Mouse (Mus musculus): ENCODE measurements at regions not wholly inside any gene's neighbourhood (a gene's known extent, or its start where the extent isn't known, plus 50 kb on each side); places are given as distances from the start of the nearest gene placed in this dataset.
"Not testable (repeated sequence)": the region's sequence is repeated elsewhere in the genome, so short reads cannot be mapped to it uniquely, and the experiment has no call there.

GRCm38 (mm10) chr3:5806947-5807575 lies 56.5 kb downstream of the Gm8797 start:
- no peak for DNase-seq (ENCODE audit: low spot score in 2 of 2)

GRCm38 (mm10) chr3:5811071-5811590 lies 60.5 kb downstream of the Gm8797 start:
- no peak for DNase-seq (ENCODE audit: low spot score in 2 of 2)

GRCm38 (mm10) chr3:5820243-5820642 lies 69.6 kb downstream of the Gm8797 start:
- DNase-seq (ENCODE audit: low spot score in 2 of 2) = not testable (repeated sequence)

GRCm38 (mm10) chr3:5860237-5860636 lies 109.6 kb downstream of the Gm8797 start:
- DNase-seq (ENCODE audit: low spot score in 2 of 2) = peak; percentile 98 to 100

- no peak for DNase-seq (ENCODE audit: low spot score in 2 of 2)
Observed at GRCm38 (mm10) chr3:5870407-5870806, 119.8 kb downstream of the Gm8797 start.

- DNase-seq (ENCODE audit: low spot score in 2 of 2) = no peak
Observed at GRCm38 (mm10) chr3:5879113-5879512, 128.5 kb downstream of the Gm8797 start.

GRCm38 (mm10) chr3:5917536-5917935 lies 166.9 kb downstream of the Gm8797 start:
- no peak for DNase-seq (ENCODE audit: low spot score in 2 of 2)

- DNase-seq (ENCODE audit: low spot score in 2 of 2) = not testable (repeated sequence)
Observed at GRCm38 (mm10) chr3:5950243-5950642, 199.6 kb downstream of the Gm8797 start.

- not testable (repeated sequence) for DNase-seq (ENCODE audit: low spot score in 2 of 2)
Observed at GRCm38 (mm10) chr3:5989011-5989645, 238.5 kb downstream of the Gm8797 start.

GRCm38 (mm10) chr3:6004423-6004822 lies 253.8 kb downstream of the Gm8797 start:
- DNase-seq (ENCODE audit: low spot score in 2 of 2) = no peak

- DNase-seq (ENCODE audit: low spot score in 2 of 2) = no peak
Observed at GRCm38 (mm10) chr3:6018749-6019148, 268.1 kb downstream of the Gm8797 start.

GRCm38 (mm10) chr3:6041325-6041724 lies 290.7 kb downstream of the Gm8797 start:
- DNase-seq (ENCODE audit: low spot score in 2 of 2) = not testable (repeated sequence)

GRCm38 (mm10) chr3:6049472-6050045 lies 299.0 kb downstream of the Gm8797 start:
- DNase-seq (ENCODE audit: low spot score in 2 of 2) = no peak

- DNase-seq (ENCODE audit: low spot score in 2 of 2) = no peak
Observed at GRCm38 (mm10) chr3:6051901-6052300, 301.3 kb downstream of the Gm8797 start.

GRCm38 (mm10) chr3:6083855-6084254 lies 333.2 kb downstream of the Gm8797 start:
- DNase-seq (ENCODE audit: low spot score in 2 of 2) = no peak

- no peak for DNase-seq (ENCODE audit: low spot score in 2 of 2)
Observed at GRCm38 (mm10) chr3:6087267-6087666, 336.7 kb downstream of the Gm8797 start.

- DNase-seq (ENCODE audit: low spot score in 2 of 2) = no peak
Observed at GRCm38 (mm10) chr3:6093931-6094330, 343.3 kb downstream of the Gm8797 start.

GRCm38 (mm10) chr3:6094410-6094809 lies 343.8 kb downstream of the Gm8797 start:
- not testable (repeated sequence) for DNase-seq (ENCODE audit: low spot score in 2 of 2)

GRCm38 (mm10) chr3:6100863-6101262 lies 350.3 kb downstream of the Gm8797 start:
- no peak for DNase-seq (ENCODE audit: low spot score in 2 of 2)

- no peak for DNase-seq (ENCODE audit: low spot score in 2 of 2)
Observed at GRCm38 (mm10) chr3:6102866-6103265, 352.3 kb downstream of the Gm8797 start.

GRCm38 (mm10) chr3:6106659-6107058 lies 356.1 kb downstream of the Gm8797 start:
- DNase-seq (ENCODE audit: low spot score in 2 of 2) = no peak

- DNase-seq (ENCODE audit: low spot score in 2 of 2) = no peak
Observed at GRCm38 (mm10) chr3:6107377-6108155, 357.0 kb downstream of the Gm8797 start.
